Mouse (Mus musculus) thymus, postnatal 14 days (tissue): ENCODE measurements around the gene Pdpr.
"Not testable (repeated sequence)": the region's sequence is repeated elsewhere in the genome, so short reads cannot be mapped to it uniquely, and the experiment has no call there.

ENCODE experiments used
- DNase-seq: peaks from one replicate; pipeline ENCODE4 v3.0.0; 2021

The Pdpr gene

GRCm38 (mm10) chr8:111091706-111092105 is 2.7 kb upstream of the Pdpr start:
- DNase-seq, result no peak

GRCm38 (mm10) chr8:111092326-111092725 is 2.1 kb upstream of the Pdpr start, which contains the start of gene Clec18a:
Gene Clec18a (minus strand): TSS chr8:111092426.
- DNase-seq, result not testable (repeated sequence)

GRCm38 (mm10) chr8:111094719-111095302 is 381 bp downstream of the Pdpr start:
- DNase-seq, result peak; percentile 40

- no peak for DNase-seq
Observed at GRCm38 (mm10) chr8:111114891-111115290, 20.5 kb downstream of the Pdpr start.

- DNase-seq, result no peak
Observed at GRCm38 (mm10) chr8:111119481-111119880, 25.1 kb downstream of the Pdpr start.

- DNase-seq, result no peak
Observed at GRCm38 (mm10) chr8:111130756-111131155, 36.3 kb downstream of the Pdpr start.

GRCm38 (mm10) chr8:111142521-111142920 is 48.1 kb downstream of the Pdpr start:
- no peak for DNase-seq

GRCm38 (mm10) chr8:111144901-111145459 is 50.5 kb downstream of the Pdpr start:
- peak; percentile 48 for DNase-seq

- peak; percentile 95 for DNase-seq
Observed at GRCm38 (mm10) chr8:111145460-111146012, 51.1 kb downstream of the Pdpr start.

- no peak for DNase-seq
Observed at GRCm38 (mm10) chr8:111155721-111156436, 61.4 kb downstream of the Pdpr start.

- DNase-seq, result peak; percentile 49
Observed at GRCm38 (mm10) chr8:111157617-111158016, 63.2 kb downstream of the Pdpr start.

- DNase-seq, result no peak
Observed at GRCm38 (mm10) chr8:111171661-111172060, 77.2 kb downstream of the Pdpr start.

- DNase-seq, result no peak
Observed at GRCm38 (mm10) chr8:111185472-111185947, 91.1 kb downstream of the Pdpr start.
